Mouse (Mus musculus): ENCODE results near the gene Med9. TPM values are rescaled to one million over a fixed set of nuclear protein-coding genes. Genes with fewer than 3 reads are reported as not detected.
"Not testable (repeated sequence)": the region's sequence is repeated elsewhere in the genome, so short reads cannot be mapped to it uniquely, and the experiment has no call there.

Med9 gene
- total RNA-seq, 4 experiments from 2014 or later: 24.0 to 33.6 (median 30.4) TPM

DNA sequence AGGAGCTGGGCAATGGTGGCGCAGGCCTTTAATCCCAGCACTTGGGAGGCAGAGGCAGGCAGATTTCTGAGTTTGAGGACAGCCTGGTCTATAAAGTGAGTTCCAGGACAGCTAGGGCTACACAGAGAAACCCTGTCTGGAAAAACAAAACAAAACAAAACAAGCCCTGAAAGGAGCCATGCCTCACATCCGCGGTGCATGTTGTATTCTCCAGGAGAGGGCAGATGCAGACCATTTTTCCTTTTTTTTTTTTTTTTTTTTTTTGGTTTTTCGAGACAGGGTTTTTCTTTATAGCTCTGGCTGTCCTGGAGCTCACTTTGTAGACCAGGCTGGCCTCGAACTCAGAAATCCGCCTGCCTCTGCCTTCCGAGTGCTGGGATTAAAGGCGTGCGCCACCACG lies 3.2 kb upstream of the Med9 start:
- DNase-seq (ENCODE audit: low spot score): not testable (repeated sequence)

DNA sequence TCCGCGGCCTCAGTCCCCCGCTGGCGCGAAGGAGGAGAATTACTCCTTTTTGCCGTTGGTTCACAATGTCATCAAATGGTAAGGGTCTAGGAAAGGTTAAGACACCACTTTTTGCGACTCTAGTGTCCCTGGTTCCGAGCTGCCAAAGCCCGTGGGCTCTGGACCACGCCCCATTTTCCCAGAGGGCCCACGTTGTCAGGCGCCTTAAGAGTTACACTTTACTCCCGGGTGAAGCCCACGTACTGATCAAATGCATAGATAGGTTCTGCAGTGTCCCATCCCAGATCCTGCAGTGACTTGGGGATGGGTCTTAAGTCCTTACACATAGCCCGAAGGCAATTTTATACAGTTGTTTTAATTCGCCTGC lies 378 bp downstream of the Med9 start:
- DNase-seq (ENCODE audit: low spot score): no peak

DNA sequence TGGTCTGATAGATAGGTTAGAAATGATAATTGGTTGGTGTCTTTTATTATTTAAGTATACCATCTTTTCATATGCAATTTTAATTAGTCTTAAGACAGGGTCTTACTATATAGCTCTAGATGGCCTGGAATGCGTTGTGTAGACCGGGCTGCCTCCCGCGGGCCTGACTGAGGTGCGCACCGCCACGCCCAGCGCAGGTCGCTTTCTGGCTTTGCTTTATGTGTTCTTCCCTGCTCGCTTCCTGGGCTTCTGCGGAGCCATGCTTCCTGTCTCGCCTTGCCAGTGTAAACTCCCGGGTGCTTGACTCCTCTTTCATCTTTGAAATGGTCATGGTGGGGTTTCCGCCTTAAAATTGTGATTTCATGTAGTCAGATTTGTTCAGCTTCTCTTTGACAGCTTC lies 4.9 kb downstream of the Med9 start:
- DNase-seq (ENCODE audit: low spot score): no peak

DNA sequence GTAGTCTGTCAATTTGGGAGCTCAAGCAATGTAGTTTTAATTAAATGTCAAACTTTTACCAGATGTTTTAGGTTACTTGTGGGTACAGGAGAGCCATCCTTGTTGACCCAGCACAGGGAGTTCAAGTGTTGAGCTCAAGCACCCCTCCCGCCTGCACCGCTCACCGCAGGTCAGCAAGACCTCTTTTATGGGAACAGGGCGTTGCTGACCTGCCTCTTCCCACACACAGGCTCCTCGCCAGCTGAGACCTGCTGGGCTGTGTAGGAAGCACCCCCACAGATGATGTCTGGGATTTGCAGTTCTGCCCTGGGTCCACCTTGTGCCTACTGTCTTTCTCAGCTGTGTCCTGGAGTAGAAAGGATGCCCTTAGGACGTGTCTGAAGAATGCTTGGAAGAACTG lies 8.7 kb downstream of the Med9 start:
- DNase-seq (ENCODE audit: low spot score): no peak

DNA sequence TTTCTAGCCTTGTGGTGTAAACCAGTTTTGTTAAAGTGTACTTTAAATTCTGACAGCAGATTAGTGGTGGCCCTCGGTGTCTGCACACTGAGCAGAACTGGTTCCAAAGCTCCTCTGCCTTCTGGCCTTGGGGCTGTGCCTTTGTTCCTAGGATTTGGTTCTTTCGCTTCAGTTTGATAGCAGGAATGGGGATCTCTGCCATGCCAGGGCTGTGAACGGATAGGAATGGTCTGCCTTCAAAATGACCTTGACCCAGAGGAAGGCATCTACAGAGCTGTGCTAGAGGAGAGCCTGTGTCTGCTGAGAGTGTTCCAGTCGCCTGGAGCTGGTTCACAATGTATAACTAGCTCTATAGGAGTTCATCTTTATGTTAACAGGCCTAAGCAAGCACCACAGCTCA lies 11.4 kb downstream of the Med9 start:
- DNase-seq (ENCODE audit: low spot score): no peak

DNA sequence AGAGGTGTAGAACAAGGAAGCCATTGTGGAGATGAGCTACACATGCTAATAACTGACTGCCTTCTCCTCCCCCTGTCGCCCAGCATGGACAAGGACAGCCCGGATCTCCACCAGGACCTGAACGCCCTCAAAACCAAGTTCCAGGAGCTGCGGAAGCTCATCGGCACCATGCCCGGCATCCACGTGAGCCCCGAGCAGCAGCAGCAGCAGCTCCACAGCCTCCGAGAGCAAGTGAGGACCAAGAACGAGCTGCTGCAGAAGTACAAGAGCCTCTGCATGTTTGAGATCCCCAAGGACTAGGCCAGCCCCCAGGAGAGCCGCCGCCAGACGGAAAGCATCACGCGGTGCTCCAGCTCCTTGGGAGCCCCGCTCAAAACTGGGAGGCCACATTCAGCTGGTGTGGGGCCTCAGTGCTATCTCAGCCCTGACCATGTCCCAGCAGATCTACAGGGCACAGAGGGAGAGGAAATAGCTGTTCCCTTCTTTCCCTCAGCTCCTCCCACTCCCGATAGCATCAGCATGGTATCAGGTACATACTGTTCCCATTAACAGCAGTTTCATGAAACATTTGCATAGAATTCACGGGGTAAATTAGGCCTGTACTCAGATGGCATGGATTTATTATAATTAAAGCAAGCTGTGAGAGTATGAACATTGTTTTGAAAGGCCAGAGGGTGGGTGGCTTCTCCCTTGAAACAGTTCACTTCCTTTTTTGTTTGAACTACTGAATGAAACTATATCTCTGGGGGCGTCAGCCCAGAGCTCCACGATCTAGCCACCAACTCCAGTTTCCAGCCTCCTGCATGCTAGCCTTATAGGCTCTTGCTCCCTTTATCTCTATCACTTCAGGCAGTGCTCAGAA lies 12.7 kb downstream of the Med9 start:
- DNase-seq (ENCODE audit: low spot score): no peak

DNA sequence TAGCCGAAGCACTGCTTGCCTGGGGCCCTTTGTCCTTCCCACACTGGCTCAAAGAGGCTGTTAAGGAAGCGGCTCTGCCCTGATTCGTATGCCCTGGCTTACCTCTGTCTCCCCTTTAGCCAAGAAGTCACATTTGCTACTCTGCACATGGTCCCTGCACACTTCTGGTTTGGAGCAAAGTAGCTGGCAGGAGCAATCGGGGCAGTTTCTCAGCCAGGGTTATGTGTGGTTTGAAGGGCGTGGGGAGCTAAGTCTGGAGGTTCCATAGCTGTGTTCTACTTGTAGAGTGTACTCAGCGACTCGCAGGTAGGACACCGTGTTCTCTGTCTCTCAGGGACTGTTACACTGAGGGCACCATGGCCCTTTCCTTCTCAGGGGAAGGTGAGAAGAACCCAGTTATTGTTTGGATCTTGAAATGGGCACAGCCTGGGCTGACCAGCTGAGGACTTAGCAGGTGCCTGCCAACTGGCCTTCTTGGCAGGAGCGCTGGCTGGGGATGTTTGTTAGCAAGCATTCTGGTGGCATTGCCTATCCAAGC lies 13.4 kb downstream of the Med9 start:
- DNase-seq (ENCODE audit: low spot score): no peak

DNA sequence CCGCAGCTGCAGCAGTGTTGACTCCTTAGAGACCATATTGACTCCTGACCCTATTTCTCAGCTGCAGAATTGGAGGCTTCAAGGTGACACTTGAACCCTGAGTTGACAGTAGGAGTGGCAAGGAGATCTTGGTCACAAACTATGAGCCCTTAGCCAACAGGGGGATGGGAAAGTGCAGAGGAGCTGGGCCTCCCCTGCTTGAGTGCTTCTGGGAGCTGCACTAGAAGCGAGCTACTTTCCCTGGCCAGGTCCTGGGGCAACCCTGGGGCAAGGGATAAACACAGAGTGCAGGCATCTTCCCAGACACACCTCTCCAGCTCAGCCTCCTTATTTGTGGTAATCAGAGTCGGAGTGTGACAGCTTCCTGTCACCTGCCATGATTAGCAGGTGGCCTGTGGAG lies 14.6 kb downstream of the Med9 start:
- no peak for DNase-seq (ENCODE audit: low spot score)

DNA sequence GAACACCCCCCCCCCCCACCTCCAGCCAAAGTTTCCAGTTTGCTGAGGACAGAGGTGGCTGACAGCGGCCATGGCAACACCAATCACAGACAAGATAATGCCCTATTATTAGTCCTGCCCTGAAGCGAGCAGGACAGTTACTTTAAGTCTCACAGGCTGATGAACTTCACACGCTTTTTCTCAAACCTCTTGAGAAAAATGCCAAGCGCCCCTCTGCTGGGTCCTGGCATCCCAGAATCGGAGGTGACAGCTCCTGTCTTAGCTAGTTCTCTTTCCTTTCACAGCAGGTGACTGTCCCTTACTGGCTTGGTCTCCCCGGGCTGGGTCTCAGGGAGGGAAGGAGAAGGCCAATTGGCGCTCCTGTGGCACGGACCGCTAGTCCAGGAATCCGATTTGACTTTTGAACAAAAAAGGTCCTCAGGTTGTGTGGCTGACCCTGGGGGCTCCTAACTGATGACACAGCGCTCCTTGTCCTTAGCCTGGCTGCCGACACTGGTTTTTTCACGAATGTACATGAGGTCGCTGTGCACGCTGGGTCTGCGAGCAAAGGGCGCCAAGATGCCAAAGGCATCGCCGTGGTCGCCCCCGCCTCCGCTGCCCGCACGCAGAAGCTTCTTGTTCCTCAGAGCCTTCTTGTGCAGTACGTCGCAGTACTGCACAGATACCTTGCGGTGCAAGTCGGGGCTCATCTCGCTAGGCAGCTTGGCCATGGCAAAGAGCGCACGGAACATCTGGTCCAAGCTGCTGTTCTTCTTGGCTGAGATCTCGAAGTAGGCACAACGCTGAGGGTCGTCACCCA lies 15.6 kb downstream of the Med9 start:
- no peak for DNase-seq (ENCODE audit: low spot score)

DNA sequence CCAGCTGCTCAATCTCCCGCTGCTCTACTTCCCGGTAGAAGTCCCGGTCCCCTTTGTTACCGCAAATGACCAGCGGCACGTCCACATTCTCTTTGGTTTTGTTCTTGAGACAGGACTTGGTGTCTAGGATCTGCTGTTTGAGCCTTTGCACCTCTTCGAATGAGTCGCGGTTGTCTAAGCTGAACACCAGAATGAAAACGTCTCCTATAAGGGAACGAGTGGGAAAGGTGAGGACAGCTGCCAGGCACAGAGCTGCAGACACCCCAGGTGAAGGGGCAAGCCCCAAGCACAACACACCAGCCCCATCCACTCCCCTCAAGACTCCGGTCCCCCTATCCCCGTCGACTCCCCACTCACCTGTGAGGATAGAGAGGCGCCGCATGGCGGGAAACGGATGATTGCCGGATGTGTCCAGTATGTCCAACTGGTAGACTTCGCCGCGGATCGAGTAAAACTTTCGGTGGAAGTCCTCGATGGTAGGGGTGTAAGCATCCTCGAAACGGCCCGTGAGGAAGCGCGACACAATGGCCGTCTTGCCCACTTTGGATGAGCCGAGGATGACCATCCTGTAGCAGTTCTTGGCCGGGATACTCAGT lies 16.3 kb downstream of the Med9 start:
- no peak for DNase-seq (ENCODE audit: low spot score)

DNA sequence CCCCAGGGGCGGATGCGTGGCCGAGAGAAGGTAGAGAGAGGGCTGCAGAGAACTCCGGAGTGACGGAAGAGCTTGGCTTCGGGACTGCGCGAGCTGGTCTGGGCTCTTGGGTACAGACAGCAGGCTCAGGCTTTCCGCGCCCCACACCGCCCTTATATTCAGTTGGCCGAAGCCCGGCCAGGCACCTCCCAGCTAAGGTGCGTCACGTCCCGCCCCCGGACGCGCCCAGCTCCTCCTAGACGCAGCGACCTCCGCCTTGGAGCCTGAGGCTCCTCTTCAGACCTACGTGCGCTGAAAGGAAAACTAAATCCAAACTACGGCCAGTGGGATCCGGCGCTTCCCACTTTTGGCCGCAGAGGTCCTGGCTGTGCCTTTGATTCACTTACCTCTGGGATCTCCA lies 16.8 kb downstream of the Med9 start, which contains the start of gene Rasd1:
Gene Rasd1, minus strand, starts transcription at position 127 of the 400 bp plus-strand sequence.
- DNase-seq (ENCODE audit: low spot score): peak; percentile 82

DNA sequence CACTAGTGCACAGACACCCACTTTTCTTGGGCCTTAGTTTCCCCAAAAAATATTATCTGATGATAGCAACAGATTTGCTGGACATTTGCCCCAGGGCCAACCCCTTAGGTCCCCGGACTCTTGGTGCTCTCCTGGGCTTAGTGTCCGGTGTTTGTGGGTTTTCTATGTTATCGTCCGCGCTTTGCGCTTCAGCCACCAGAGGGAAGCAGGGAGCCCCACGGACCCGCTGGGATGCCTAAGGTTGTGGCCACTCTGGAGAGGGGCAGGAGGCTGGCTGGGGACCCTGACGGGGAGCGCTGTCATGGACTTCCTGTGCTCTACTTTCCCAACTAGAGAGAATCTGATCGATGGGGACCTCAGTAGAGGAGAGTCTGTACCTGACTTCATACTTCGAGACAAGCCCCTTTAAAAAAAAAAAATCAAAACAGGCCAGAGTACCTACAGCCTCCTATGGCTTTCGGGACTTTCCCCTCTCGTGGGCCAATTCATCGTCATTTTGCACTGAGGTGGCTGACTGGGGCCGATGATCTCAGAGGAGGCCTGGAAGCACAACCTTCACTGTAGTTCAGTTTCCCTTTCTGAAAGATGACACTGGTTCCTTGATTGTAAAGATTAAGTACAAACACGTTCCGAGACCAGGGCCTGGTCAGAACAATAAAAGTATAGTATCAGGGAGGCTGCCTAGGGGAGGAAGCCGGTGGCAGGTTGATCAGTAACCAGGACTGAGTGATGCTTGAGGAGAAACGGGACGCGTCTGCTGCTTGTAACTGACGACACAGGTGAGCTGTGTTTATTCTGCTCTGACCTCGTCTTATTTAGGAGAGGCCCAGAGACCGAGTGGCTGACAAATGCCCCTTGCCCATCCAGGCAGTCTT lies 17.5 kb downstream of the Med9 start:
- DNase-seq (ENCODE audit: low spot score): peak; percentile 83

DNA sequence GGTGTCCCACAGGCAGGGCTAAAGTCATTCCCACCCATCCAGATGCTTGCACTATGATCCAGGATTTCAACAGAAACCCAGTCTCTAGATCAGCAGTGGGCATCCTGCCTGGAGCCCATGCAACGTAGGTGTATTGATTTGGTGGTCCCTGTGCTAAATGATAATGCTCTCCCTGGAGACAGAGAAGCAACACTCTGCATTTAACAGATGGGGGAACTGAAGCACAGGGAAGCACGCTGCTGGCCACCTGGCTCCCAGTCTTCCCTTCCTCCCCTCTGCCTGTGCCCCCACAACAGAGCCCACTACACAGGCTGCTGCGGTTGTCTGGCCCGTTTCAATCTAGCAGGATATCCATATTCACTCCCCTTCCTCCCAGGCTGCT lies 18.1 kb downstream of the Med9 start:
- no peak for DNase-seq (ENCODE audit: low spot score)

DNA sequence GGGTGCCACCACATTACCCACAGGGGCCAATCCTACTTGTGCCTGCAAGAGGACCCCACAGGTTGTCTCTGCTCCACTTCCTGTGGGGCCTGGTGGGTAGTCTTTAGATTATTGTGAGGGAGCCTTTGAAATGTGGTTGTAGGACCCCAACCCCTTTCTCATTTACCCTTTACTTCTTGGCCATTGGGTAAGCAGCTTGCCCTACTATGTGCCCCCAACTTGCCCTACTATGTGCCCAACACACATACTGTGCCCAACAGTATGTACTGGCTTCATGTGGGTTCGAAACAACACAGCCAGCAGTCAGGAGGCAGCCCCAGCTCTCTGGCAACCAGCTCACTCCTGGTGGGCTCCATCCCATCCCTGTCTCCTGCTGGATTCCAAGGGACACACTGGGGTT lies 19.8 kb downstream of the Med9 start:
- DNase-seq (ENCODE audit: low spot score): no peak

DNA sequence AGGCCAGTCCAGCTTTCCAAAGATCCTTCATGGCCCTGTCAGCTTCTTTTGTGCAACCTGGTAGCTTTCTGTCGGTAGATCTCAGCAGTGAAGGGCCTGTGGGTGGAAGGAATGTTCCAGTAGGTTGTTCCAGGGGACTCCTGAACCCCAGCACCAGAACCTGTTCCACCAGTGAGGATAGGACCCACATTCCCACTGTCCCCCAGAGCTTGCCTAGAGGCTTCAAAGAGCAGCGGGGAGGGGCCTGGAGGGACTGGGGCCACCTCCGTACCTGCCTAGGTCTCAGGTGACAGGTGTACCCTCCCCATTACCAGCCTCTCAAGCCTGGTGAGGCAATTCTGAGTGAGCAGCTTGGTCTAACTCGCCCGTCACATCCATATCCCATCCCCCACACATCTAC lies 22.8 kb downstream of the Med9 start:
- no peak for DNase-seq (ENCODE audit: low spot score)

DNA sequence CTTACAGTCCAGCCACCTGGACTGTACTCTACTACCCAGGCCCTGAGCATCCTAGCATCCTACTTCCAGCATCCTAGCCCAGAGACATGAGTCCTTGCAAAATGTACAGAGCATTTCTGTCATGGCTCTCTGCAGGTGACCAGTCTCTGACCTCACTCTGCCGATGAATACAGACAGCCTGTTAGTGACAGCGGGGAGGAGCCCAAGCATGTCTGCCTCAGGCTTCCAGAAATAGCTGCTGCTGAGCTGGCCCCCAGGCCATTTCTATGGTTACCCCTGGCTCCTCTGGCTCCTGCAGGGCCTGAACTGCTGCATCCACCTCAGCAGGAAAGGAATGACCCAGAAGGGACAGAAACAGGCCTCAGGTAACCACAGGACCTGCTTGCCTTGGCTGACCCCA lies 23.7 kb downstream of the Med9 start:
- DNase-seq (ENCODE audit: low spot score): no peak

DNA sequence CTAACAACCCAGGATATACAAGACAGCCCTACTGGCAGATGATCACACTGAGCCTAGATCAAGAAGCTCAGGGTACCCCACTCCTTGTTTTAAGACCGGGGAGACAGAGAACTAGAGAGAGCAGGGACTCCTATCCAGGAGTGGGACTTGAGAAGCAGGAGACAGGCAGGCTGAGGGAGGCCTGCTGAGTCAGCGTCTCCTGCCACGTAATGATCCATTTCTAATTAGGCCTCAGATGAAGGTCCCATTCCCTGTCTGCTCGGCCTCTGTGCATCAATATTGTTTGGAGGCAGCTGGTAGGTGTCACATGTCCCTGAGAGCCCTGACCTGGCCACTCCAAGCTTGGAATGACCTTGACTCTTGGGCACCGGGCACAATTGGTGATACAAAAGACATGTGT lies 25.4 kb downstream of the Med9 start:
- DNase-seq (ENCODE audit: low spot score): no peak

DNA sequence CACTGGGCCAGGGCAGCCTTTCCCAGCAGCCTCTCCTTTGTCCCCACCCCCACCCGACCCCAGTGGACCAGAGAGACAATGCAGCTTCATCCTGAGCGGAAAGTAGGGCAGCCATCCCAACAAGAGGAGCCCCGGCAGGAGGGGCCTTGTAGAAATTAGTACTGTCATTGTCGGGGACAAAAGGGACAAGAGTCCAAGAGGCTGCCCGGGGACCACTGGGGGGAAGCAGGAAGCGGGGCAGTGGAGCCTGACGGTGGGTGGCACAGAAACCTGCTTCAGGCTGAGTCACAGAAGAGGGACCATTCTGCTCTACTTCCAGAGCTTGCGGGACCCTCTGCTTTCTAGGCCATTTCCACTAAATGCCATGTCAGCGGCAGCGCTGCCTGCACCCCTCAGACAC lies 27.2 kb downstream of the Med9 start:
- DNase-seq (ENCODE audit: low spot score): no peak

DNA sequence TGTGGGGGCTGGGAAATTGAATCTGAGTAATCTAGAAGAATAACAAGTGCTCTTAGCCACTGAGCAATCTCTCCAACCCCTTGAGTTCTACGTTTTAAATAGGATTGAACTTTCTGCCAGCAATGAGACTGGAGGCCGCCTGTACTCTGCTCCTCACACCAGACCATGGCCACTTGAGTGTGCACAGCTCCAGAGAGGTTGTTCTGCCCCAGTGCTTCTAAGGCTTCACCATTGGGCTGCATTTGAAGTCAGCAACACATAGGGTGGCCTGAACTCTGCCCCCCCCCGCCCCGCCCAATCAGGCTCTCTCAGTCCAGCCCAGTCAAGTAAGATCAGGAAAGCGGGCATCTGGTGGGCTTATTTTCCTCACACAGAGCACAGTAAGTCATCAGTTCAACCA lies 29.8 kb downstream of the Med9 start:
- DNase-seq (ENCODE audit: low spot score): no peak

DNA sequence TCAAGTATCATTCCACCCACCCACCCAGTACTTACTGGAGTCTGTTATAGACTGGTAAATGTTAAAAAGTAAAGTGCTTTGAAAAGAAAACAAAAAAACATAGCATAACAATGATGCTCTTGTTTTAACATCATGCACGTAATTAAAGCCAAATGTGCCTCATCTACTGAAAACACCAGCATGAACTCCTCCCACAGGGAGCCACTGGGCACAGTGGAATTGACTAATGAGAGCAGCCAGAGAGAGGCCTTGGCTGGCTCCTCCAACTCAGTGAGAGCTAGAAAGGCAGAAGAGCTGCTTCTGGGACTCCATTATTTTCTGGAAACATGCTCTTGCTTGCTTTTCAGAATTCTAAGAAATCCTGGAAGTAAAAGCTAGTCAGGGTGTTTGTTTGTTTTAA lies 41.4 kb downstream of the Med9 start:
- no peak for DNase-seq (ENCODE audit: low spot score)

DNA sequence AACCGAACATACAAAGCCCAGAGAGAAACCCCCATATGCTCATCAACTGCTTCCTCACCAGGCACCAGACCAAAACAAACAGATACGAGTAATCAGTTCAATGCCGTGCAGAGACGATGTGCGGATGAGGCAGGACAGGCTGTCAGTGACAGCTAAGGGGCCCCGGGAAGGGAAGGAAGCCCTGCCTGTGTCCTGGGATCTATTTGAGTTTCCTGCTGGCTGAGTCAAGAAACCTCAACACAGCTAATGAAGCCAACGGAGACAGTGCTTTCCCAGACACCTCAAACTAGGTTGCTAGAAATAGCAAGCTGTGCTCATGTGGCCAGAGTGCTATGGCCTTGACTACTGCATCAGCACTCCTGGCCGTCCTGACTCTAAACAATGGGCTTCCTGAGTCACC lies 43.4 kb downstream of the Med9 start:
- DNase-seq (ENCODE audit: low spot score): no peak

Measured in heart, adult 8-10 months (tissue).